Mouse (Mus musculus): Measurements from ENCODE around the gene Rag2. TPM values are rescaled to one million over a fixed set of nuclear protein-coding genes. Genes with fewer than 3 reads are reported as not detected.

The Rag2 gene
- polyA plus RNA-seq, 1 experiment from 2014 or later = not detected

DNA sequence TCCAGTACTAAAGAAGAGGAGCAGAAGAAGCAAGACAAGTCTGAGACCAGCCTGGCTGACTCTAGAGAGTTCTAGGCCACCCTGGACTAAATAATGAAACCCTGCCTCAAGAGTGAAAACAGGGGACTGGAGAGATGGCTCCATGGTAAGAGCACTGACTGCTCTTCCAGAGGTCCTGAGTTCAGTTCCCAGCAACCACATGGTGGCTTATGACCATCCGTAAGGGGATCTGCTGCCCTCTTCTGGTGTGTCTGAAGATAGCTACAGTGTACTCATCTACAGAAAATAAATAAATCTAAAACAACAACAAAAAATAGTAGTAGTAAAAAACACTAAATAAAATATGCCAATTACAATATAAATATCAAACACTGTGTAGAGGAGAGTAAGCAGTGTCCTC, 21.3 kb downstream of the Rag2 start:
- no peaks in the 10 kb centered on the region for H3K36me3 ChIP-seq (ENCODE audit: control insufficient read depth, insufficient read depth)
- H3K4me3 ChIP-seq (replicated peaks; ENCODE audit: low read length) = no peak overlapping the region
- no peak overlapping the region for H3K4me2 ChIP-seq (ENCODE audit: low read length)
- no peaks in the 10 kb centered on the region for H3K9me3 ChIP-seq (ENCODE audit: control insufficient read depth, low read length)
- 0 out of 2 replicates have a peak, but pooled peaks cover 6% of the 10 kb centered on the region for H3K4me1 ChIP-seq (replicated peaks; ENCODE audit: control insufficient read depth, insufficient read depth, low read length)
- no peak for ATAC-seq
- WGBS = 85% methylated on average over 1 of the region's 1 CpGs
- no peak overlapping the region for H3K9ac ChIP-seq (replicated peaks; ENCODE audit: low read depth, low read length)
- no peaks in the 10 kb centered on the region; the same call in 1 of the 2 replicates for H3K27me3 ChIP-seq (replicated peaks; ENCODE audit: control insufficient read depth, insufficient read depth, low read length)
- H3K27ac ChIP-seq (ENCODE audit: low read length) = no peak overlapping the region

DNA sequence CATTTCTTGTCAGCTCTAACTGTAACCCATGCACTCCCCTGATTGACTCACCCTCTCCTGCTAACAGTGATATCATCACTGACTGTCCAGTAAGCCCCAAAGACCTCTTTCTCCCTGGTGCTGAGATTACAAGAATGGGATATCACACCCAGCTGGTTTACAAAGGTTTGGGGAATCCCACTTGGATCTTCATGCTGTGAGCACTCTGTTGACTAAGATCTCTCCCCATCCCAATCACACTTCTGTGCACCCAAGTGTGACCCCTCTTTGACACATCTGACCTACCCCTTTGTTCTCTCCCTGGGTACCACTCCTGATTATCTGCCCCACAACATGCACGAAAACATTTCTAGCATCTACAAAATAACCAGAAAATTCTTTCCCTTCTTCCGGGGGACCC, 23.8 kb downstream of the Rag2 start:
- 63% methylated on average over 2 of the region's 2 CpGs for WGBS
- Histone ChIP-seq H3K4me3 (replicated peaks; ENCODE audit: low read length) (no peak overlapping the region), H3K27me3 (replicated peaks; ENCODE audit: control insufficient read depth, insufficient read depth, low read length) (peaks cover 5% of the 10 kb centered on the region; the same call in 1 of the 2 replicates)

DNA sequence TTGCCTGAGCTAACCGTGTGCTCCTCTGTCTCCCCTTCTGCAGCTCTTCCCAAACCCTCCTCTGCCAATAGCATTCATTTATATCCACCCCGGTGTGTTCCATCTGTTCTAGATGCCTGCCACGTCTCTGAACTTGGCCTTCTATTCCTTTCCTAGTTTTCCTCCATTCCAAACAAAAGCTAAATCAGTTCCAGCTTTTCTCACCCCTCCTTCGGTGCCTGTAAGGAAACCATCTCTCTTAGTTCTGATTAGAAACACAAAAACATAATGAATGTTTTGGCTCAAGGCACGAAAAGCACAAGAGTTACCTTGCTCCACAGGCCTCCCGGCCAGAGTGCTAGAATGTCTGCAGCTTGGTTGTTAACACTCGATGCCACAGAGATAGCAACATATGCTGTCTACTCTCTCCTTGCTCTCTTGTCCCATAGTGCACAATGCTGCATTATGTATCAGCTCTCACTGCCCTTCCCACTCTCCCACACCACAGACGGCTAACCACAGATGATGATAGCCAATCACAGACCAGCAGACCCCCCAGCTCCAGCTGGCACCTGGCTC, 24.7 kb downstream of the Rag2 start, which contains the start of the genes Rag1 and B230118H07Rik:
Rag1 (minus strand) TSS at position 388 of the 558 bp plus-strand sequence.
B230118H07Rik (minus strand) TSS at position 419 of the 558 bp plus-strand sequence.
- peaks cover 6% of the 10 kb centered on the region; the same call in 1 of the 2 replicates for H3K4me1 ChIP-seq (replicated peaks; ENCODE audit: control insufficient read depth, insufficient read depth, low read length)
- peak; percentile 43; the same call in 1 of the 2 replicates for ATAC-seq
- H3K36me3 ChIP-seq (ENCODE audit: control insufficient read depth, insufficient read depth) = no peaks in the 10 kb centered on the region
- no peak within 1 kb of the TSS for H3K27ac ChIP-seq (ENCODE audit: low read length)
- WGBS = 29% methylated on average over 8 of the region's 8 CpGs
- H3K27me3 ChIP-seq (replicated peaks; ENCODE audit: control insufficient read depth, insufficient read depth, low read length) = peaks cover 5% of the 10 kb centered on the region; the same call in 1 of the 2 replicates
- no peak within 1 kb of the TSS for H3K9ac ChIP-seq (replicated peaks; ENCODE audit: low read depth, low read length)
- H3K4me3 ChIP-seq (replicated peaks; ENCODE audit: low read length) = no peak within 1 kb of the TSS
- no peaks in the 10 kb centered on the region for H3K9me3 ChIP-seq (ENCODE audit: control insufficient read depth, low read length)
- H3K4me2 ChIP-seq (ENCODE audit: low read length) = no peak within 1 kb of the TSS

More for the DNA sequence above, 23.8 kb downstream of the Rag2 start:
- ATAC-seq = no peak
- H3K36me3 ChIP-seq (ENCODE audit: control insufficient read depth, insufficient read depth) = no peaks in the 10 kb centered on the region
- H3K4me1 ChIP-seq (replicated peaks; ENCODE audit: control insufficient read depth, insufficient read depth, low read length) = peaks cover 6% of the 10 kb centered on the region; the same call in 1 of the 2 replicates
- no peaks in the 10 kb centered on the region for H3K9me3 ChIP-seq (ENCODE audit: control insufficient read depth, low read length)
- no peak overlapping the region for H3K27ac ChIP-seq (ENCODE audit: low read length)
- H3K9ac ChIP-seq (replicated peaks; ENCODE audit: low read depth, low read length) = no peak overlapping the region
- H3K4me2 ChIP-seq (ENCODE audit: low read length) = no peak overlapping the region

DNA sequence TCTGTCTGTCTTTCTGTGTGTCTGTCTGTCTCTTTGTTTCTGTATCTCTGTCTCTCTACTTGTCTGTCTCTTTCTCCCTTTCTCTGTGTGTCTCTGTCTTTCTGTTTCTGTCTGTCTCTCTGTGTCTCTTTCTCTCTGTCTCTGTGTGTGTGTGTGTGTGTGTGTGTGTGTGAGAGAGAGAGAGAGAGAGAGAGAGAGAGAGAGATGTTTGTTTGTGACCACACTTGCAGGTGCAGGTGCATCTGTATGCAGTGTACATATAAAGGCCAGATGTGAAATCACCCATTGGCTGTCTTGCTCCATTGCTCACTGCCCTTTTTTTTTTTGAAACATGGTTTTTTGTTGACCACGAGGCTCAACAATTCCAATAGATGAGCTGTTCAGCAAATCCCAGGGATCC, 25.9 kb downstream of the Rag2 start:
- ATAC-seq = no peak
- H3K9ac ChIP-seq (replicated peaks; ENCODE audit: low read depth, low read length) = no peak overlapping the region
- H3K4me1 ChIP-seq (replicated peaks; ENCODE audit: control insufficient read depth, insufficient read depth, low read length) = peaks cover 6% of the 10 kb centered on the region; the same call in 1 of the 2 replicates
- WGBS = 69% methylated on average over 1 of the region's 1 CpGs
- H3K36me3 ChIP-seq (ENCODE audit: control insufficient read depth, insufficient read depth) = no peaks in the 10 kb centered on the region
- no peak overlapping the region for H3K27ac ChIP-seq (ENCODE audit: low read length)
- H3K4me3 ChIP-seq (replicated peaks; ENCODE audit: low read length) = no peak overlapping the region
- peaks cover 5% of the 10 kb centered on the region; the same call in 1 of the 2 replicates for H3K27me3 ChIP-seq (replicated peaks; ENCODE audit: control insufficient read depth, insufficient read depth, low read length)
- H3K9me3 ChIP-seq (ENCODE audit: control insufficient read depth, low read length) = no peaks in the 10 kb centered on the region
- H3K4me2 ChIP-seq (ENCODE audit: low read length) = no peak overlapping the region

DNA sequence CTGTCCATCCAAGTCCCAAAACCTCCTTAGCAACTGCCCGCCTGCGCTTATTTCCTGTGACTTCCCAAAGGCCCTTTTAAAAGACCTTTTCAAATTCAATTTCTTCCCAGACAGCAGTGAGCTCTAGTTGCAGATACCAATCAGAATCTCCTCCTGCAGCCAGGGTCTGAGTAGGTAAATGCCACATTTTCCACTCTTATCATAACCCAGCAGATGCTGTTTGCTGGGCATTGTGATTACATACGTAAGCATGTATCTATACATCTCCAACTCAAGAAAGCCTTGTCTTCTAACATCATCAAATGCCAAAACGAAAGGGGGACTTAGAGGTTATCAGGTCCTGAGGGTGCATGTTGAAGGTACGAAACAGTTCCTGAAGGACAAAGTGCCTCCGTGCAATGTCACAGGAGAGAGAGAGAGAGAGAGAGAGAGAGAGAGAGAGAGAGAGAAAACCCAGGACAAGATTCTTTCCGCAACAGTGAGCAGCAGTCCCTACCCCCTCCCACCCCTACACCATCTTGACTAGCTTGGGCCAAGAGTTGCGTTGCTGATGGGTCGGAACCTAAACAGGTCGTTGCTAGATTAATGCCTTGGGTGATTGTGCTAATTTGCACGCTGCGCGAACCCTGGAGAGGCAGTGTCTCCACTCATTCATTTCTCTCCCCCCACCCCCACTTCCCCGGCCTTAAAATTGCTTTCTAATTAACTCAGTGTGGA, 27.8 kb downstream of the Rag2 start:
- Histone ChIP-seq H3K4me3 (replicated peaks; ENCODE audit: low read length) (peak overlapping the region; percentile 33), H3K36me3 (ENCODE audit: control insufficient read depth, insufficient read depth) (no peaks in the 10 kb centered on the region), H3K4me1 (replicated peaks; ENCODE audit: control insufficient read depth, insufficient read depth, low read length) (peaks cover 6% of the 10 kb centered on the region; the same call in 1 of the 2 replicates), H3K27me3 (replicated peaks; ENCODE audit: control insufficient read depth, insufficient read depth, low read length) (peaks cover 5% of the 10 kb centered on the region; the same call in 1 of the 2 replicates), H3K9ac (replicated peaks; ENCODE audit: low read depth, low read length) (peak overlapping the region; percentile 40), H3K9me3 (ENCODE audit: control insufficient read depth, low read length) (no peaks in the 10 kb centered on the region), H3K4me2 (ENCODE audit: low read length) (peak overlapping the region; percentile 60), H3K27ac (ENCODE audit: low read length) (no peak overlapping the region)
- 29% methylated on average over 14 of the region's 14 CpGs for WGBS
- peak; percentile 73 for ATAC-seq

DNA sequence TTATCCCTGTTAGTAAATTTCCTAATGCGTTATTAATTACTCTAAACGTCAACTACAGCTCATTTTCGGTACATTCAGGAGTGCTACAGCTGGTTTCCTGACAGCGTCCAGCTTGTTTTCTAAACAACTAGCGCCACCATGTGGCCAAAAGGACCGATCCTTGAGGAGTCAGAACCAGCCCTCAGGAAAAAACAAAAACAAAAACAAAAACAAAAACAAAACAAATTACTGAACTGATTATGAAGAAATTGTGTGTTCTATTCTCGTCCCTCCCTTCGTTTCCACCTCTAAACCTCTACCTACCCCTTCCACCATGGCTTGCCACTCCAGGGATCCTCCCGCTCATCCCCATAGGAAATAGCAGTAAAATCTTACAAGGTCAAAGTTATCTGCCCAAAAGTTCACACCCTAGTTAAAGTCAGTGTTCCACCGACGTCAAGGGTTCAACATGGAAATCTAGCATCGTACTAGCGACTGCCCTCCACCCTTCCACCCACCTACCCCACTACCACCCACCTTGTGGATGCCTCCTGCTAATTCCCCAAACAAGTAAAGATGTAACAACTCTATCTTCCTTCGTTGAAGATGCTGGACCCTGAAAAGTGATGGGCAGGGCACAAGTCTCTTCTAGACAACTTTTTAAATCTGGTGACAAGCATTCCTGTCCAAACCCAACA, 28.5 kb downstream of the Rag2 start:
- H3K9ac ChIP-seq (replicated peaks; ENCODE audit: low read depth, low read length) = peak overlapping the region; percentile 40
- 18% methylated on average over 14 of the region's 14 CpGs for WGBS

DNA sequence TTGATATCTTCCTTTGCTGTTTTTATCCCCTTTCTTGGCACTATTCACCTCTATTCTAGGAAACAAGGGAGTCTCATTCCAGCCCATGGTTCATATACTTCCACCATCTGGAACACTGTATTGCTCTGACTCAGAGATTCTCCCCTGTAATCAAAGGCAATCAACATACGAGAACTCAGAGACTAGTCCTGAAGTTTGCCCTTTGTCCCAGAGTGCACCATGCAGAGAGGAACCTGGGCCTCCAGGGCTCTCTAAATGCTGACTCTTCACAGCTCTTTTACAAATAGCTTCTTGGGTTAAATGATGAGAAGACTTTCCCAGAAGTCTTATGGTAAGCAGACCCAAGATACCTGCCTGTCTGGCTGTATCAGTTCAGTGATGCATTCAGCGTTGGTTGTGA, 36.0 kb downstream of the Rag2 start:
- ATAC-seq = no peak
- 73% methylated on average over 2 of the region's 2 CpGs for WGBS
- peaks cover 2% of the 10 kb centered on the region; the same call in 1 of the 2 replicates for H3K27me3 ChIP-seq (replicated peaks; ENCODE audit: control insufficient read depth, insufficient read depth, low read length)
- H3K4me1 ChIP-seq (replicated peaks; ENCODE audit: control insufficient read depth, insufficient read depth, low read length) = 0 out of 2 replicates have a peak, but pooled peaks cover 3% of the 10 kb centered on the region
- no peaks in the 10 kb centered on the region for H3K36me3 ChIP-seq (ENCODE audit: control insufficient read depth, insufficient read depth)
- H3K4me2 ChIP-seq (ENCODE audit: low read length) = no peak overlapping the region
- H3K9me3 ChIP-seq (ENCODE audit: control insufficient read depth, low read length) = no peaks in the 10 kb centered on the region
- no peak overlapping the region for H3K9ac ChIP-seq (replicated peaks; ENCODE audit: low read depth, low read length)
- no peak overlapping the region for H3K27ac ChIP-seq (ENCODE audit: low read length)
- H3K4me3 ChIP-seq (replicated peaks; ENCODE audit: low read length) = no peak overlapping the region

More for the DNA sequence above, 28.5 kb downstream of the Rag2 start:
- H3K4me2 ChIP-seq (ENCODE audit: low read length) = peak overlapping the region; percentile 60
- no peaks in the 10 kb centered on the region for H3K9me3 ChIP-seq (ENCODE audit: control insufficient read depth, low read length)
- no peaks in the 10 kb centered on the region for H3K36me3 ChIP-seq (ENCODE audit: control insufficient read depth, insufficient read depth)
- H3K27ac ChIP-seq (ENCODE audit: low read length) = no peak overlapping the region
- peaks cover 5% of the 10 kb centered on the region; the same call in 1 of the 2 replicates for H3K27me3 ChIP-seq (replicated peaks; ENCODE audit: control insufficient read depth, insufficient read depth, low read length)
- H3K4me3 ChIP-seq (replicated peaks; ENCODE audit: low read length) = peak overlapping the region; percentile 33
- peak; percentile 87 for ATAC-seq
- H3K4me1 ChIP-seq (replicated peaks; ENCODE audit: control insufficient read depth, insufficient read depth, low read length) = peaks cover 6% of the 10 kb centered on the region; the same call in 1 of the 2 replicates

DNA sequence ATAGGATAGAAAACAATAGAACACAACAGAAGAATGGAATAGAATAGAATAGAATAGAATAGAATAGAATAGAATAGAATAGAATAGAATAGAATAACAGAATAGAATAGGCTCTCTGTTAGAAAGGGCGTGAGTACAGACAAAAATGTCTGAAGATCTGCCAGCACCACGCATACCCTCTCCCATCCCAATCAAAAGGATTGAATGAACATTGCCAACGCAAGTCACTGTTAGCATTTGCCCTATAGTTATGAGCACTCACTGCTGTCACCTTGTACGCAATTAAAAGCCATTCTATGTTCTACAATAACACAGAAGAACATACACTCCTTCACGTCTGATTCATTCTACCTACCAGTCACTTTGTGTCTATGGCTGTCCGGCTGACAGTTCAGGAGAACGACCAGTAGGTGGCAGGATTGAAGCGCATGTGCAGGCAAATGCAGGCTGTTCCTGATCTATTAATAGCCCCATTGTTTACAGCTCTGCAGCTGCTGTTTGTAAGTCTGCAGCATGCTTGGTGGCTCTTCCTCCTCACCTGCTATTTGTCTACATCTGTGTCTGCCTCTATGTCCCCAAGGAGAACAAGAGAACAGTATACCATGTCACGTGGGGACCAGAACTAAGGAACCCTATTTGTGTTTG, 40.7 kb downstream of the Rag2 start:
- Histone ChIP-seq H3K27me3 (replicated peaks; ENCODE audit: control insufficient read depth, insufficient read depth, low read length) (peaks cover 2% of the 10 kb centered on the region; the same call in 1 of the 2 replicates), H3K4me1 (replicated peaks; ENCODE audit: control insufficient read depth, insufficient read depth, low read length) (0 out of 2 replicates have a peak, but pooled peaks cover 5% of the 10 kb centered on the region), H3K27ac (ENCODE audit: low read length) (no peak overlapping the region), H3K9me3 (ENCODE audit: control insufficient read depth, low read length) (no peaks in the 10 kb centered on the region), H3K9ac (replicated peaks; ENCODE audit: low read depth, low read length) (no peak overlapping the region), H3K4me2 (ENCODE audit: low read length) (no peak overlapping the region), H3K36me3 (ENCODE audit: control insufficient read depth, insufficient read depth) (no peaks in the 10 kb centered on the region), H3K4me3 (replicated peaks; ENCODE audit: low read length) (no peak overlapping the region)
- WGBS = 15% methylated on average over 9 of the region's 9 CpGs
- ATAC-seq = peak; percentile 86
